Mouse (Mus musculus): ENCODE measurements around the gene Cyp4f18.

DNA sequence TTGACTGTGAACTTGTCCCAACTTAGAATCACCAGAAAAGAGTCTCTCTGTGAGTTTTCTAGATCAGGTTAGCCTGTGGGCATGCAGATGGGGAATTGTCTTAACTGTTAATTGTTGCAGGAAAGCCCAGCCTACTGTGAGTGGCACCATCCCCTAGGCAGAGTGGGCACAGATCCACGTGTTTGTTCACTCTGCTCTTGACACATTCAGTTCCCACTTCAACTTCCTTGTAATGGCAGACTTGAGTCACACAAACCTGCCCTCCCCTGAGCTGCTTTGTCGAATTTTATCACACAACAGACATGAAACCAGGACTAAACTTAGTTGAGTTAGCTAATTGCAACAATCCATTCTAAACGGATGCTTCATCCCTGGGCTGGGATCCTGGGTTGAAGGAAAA is 9.2 kb downstream of the Cyp4f18 start:
- TF ChIP-seq POLR2A (IDR thresholded peaks at IDR 0.05; ENCODE audit: extremely low read depth, insufficient read depth, low read length) (no peak), CTCF (IDR thresholded peaks at IDR 0.05; ENCODE audit: low read depth, low read length) (no peak)

Measured in liver, adult 2 months (tissue).